Mouse (Mus musculus) telencephalon, adult 2 months (tissue): ENCODE measurements around the gene Lrrc43.

ENCODE experiments used
- DNase-seq: peaks from one replicate; pipeline ENCODE4 v3.0.0-alpha.2; 2011; ENCODE audit warnings: low read depth, low spot score

The Lrrc43 gene

GRCm38 (mm10) chr5:123514871-123515270 is 25.8 kb downstream of the Lrrc43 start:
- no peak for DNase-seq

GRCm38 (mm10) chr5:123520666-123521065 is 31.6 kb downstream of the Lrrc43 start:
- DNase-seq = no peak

GRCm38 (mm10) chr5:123521621-123522020 is 32.5 kb downstream of the Lrrc43 start:
- DNase-seq = no peak

- DNase-seq = no peak
Measured at GRCm38 (mm10) chr5:123522166-123522565, 33.1 kb downstream of the Lrrc43 start.

- DNase-seq = peak; percentile 94
Measured at GRCm38 (mm10) chr5:123523692-123524392, 34.7 kb downstream of the Lrrc43 start, which contains the start of gene Diablo. TSS of gene Diablo (minus strand) at chr5:123524176.

GRCm38 (mm10) chr5:123524393-123524750 is 35.3 kb downstream of the Lrrc43 start:
- no peak for DNase-seq

- DNase-seq = no peak
Measured at GRCm38 (mm10) chr5:123525281-123525680, 36.2 kb downstream of the Lrrc43 start, which contains the start of gene Gm49027. TSS of gene Gm49027 (minus strand) at chr5:123525488.

GRCm38 (mm10) chr5:123525916-123526495 is 36.9 kb downstream of the Lrrc43 start:
- DNase-seq = no peak

GRCm38 (mm10) chr5:123528641-123529040 is 39.5 kb downstream of the Lrrc43 start:
- DNase-seq = no peak

GRCm38 (mm10) chr5:123530056-123530455 is 41.0 kb downstream of the Lrrc43 start:
- no peak for DNase-seq

- no peak for DNase-seq
Measured at GRCm38 (mm10) chr5:123533801-123534200, 44.7 kb downstream of the Lrrc43 start.

- DNase-seq = no peak
Measured at GRCm38 (mm10) chr5:123555693-123556092, 66.6 kb downstream of the Lrrc43 start.

- DNase-seq = no peak
Measured at GRCm38 (mm10) chr5:123556451-123556850, 67.3 kb downstream of the Lrrc43 start.
